Mouse (Mus musculus): ENCODE measurements around the gene 1700029J07Rik. TPM values are rescaled to one million over a fixed set of nuclear protein-coding genes. Genes with fewer than 3 reads are reported as not detected.

1700029J07Rik gene
- total RNA-seq, 4 experiments from 2014 or later, result 2.2 to 3.9 (median 2.6) TPM

DNA sequence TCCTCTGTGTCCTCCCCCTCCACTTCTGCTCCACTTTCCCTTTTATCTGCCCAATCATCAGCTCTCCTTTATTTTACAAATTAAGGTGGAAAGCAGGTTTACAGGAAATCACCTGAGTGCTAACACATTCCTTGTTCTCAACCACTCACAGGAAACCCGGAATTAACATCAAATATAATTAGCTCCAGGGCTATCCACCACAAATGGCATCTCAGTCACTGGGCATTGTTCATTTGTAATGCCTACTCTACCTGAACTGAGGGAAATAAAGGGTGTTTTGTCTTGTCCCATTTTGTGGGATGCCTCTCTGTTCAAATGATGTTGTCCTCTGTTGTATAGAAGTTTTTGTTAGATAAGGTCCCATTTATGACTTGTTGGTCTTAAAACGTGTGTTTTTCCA lies 24.4 kb downstream of the 1700029J07Rik start:
- no peak for DNase-seq (ENCODE audit: low spot score in 2 of 2)

DNA sequence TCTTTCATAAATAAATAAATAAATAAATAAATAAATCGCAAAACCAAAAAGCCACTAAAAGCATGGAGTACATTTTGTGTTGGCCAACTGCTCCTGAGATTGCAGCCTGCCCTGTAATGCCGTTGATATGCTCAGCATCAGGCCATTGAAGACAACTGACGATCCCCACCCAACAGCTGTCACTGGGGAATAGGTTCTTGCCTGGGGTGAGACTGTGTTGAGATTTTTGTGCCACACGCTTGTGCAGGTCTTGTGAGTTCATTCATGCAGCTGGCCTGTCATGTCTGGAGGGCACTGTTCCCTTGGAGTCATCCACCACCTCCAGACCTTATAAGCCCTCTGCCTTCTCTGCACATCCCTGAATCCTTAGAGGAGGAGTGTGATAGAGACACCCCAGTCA lies 28.8 kb downstream of the 1700029J07Rik start:
- DNase-seq (ENCODE audit: low spot score in 2 of 2), result no peak

DNA sequence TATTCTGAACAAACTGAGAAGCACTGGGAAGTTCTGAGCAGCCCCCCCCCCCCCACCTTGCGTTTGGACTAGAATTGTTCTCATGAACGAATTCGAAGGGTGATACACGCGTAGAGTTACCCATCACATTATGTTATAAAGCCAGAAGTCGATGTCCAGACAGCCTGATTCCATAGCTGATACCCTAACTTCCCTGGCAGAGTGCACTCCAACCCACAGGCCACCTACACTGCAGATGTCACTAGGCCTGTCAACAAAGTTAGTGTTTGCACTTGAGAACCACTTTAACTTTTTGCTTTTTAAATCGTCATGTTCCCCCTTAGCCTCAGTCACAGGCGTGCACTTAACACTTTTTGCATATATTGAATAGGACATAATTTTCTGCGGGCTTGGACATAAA lies 38.1 kb downstream of the 1700029J07Rik start:
- DNase-seq (ENCODE audit: low spot score in 2 of 2), result no peak

DNA sequence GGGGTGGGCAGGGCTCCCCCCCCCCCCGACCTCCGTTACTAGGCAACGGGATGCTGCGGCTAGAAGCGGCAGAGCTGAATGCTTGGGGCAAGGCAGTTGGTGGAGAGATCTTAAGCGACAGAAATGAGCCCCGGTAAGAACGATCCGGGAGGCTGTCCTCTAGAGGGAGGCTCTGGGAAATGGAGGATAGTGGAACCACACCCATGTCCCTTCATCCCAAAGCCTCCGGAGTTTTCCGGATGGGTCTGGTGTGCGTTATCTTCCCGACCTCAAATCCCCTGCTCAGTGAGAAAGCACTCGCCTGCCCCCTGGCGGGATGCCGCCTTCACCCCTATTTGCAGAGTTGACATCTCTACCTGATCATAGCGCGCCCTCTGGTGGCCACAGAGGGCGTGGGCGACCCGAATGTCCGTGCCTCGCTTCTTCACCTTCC lies 40.5 kb downstream of the 1700029J07Rik start, which contains the start of gene Ccdc110:
Gene Ccdc110, plus strand, starts transcription at position 38 of the 433 bp plus-strand sequence.
- DNase-seq (ENCODE audit: low spot score in 2 of 2), result peak; percentile 88 to 99

DNA sequence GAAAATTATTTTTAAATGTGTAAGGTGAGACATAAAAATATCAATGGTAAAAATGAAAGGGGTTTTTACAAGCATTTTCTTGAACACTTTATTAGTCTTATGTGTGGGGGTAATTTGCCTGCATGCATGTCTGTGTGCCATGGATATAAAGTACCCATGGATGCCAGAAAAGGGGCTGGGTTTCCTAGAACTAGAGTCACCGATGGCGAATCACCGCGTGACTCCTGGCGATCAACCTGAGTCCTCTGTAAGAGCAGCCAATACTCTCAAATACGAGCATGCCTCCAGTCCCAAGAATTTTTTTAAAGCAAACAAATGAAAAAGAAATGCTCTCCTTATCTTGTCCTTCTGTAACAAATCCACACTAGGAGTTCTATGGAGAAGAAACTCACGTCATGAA lies 52.9 kb downstream of the 1700029J07Rik start:
- DNase-seq (ENCODE audit: low spot score in 2 of 2), result no peak

DNA sequence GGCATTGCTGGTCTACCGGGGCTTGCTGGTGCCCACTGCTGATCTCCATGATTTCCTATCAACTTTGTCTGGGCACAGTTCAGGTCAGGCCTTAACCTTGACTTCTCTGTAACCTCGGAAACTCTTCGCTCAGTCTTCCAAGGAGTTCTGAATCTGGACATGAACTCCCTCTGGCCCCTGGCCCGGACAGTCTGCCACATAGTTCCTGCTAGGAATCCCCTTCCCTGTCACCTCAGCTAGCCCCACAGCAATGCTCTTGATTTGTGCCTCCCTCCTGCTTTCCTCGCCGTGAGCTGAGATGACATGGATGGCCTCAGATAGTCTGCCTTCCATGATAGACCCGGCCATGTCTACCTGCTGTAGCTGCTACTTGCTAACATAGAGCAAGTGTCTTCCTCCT lies 54.7 kb downstream of the 1700029J07Rik start:
- no peak for DNase-seq (ENCODE audit: low spot score in 2 of 2)

DNA sequence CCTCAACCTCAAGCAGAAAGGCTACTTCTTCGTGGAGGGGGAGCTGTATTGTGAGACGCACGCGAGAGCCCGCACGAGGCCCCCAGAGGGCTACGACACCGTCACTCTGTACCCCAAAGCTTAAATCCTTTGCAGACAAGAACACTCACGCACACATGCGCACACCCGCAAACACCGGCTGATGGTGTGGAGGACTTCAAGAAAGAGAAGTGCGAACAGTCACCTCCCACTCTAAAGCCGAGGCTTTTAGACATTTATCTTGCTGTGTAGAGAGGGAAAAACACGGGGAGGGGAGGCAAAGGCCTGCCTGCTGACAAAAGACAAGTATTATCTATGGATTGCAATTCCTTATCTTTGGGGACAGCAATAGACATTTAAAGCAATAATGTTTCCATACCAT lies 56.2 kb downstream of the 1700029J07Rik start:
- DNase-seq (ENCODE audit: low spot score in 2 of 2), result no peak

DNA sequence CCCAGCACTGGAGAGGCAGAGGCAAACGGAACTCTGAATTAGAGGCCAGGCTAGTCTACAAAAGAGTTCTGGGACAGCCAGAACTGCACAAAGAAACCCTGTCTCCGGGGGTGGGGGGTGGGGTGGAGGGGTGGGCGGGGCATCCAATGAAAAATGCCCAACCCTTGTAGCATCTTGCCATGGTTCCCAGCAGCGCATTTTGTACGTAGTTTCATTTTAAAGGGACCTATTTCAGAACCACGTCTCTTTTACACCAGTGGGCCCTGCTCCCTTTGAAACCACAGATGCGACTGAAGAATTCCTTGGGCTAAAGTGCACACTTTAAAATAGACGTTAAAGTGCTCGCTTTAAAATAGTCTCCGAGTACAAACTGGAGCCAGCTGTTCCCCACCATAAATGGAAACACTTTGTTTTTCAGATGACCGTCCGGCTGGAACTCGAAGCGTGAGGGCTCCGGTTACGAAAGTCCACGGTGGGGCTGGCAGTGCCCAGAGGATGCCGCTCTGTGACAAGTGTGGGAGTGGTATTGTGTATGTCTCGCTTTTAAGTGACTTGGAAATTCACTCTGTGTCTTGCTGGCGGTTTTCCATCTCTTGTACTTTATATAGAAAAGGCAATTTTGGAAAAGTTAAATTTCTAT lies 57.9 kb downstream of the 1700029J07Rik start:
- DNase-seq (ENCODE audit: low spot score in 2 of 2), result no peak

DNA sequence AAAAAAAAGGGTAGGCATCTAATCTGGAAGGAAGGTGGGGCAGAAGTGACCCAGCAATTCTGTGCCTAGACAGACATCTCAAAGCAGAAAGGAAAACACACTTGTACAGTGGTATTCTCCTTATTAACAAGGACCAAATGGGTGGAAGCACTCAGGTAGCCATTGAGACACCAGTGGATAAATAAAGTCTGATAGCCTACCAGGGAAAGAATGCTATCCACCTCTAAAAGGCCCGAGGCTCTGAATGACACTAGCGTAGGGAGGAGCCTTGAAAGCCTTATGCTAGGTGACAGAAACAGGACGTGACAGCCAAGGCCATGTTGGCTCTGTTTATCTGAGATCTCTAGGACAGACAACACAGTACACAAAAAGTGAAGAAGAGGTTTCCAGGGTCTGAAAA lies 58.6 kb downstream of the 1700029J07Rik start:
- DNase-seq (ENCODE audit: low spot score in 2 of 2), result no peak

DNA sequence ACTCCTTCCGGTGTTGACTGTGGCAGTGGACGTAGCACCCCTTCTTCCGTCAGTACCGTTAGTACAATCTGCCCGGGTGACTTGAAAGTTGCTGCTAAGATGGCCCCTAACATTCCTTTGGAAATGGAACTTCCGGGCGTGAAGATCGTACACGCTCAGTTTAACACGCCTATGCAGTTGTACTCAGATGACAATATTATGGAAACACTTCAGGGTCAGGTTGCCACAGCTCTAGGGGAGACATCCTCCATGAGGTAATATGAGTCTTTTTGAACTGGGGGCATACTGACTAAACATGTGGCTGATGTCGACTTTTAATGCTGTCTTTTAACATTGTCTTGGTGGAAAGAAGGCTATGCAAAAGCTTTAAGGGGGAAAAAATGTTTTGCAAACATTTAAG lies 61.3 kb downstream of the 1700029J07Rik start:
- no peak for DNase-seq (ENCODE audit: low spot score in 2 of 2)

DNA sequence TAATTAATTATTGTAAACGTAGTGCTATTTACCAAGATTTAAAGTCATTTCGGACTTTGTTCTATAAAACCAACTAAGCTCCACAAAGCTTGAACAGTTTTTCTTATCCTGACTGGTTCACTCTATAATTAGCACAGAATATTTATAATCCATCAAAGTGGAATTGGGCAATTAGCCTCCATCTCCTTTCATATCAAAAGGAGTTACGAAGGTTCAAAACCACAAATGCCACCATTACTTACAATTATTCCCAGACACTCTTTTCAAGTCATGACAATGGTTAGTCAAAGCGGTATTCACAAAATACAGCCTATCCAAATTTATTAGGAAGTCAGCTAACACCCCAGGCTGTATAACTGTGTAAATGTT lies 68.8 kb downstream of the 1700029J07Rik start:
- no peak for DNase-seq (ENCODE audit: low spot score in 2 of 2)

DNA sequence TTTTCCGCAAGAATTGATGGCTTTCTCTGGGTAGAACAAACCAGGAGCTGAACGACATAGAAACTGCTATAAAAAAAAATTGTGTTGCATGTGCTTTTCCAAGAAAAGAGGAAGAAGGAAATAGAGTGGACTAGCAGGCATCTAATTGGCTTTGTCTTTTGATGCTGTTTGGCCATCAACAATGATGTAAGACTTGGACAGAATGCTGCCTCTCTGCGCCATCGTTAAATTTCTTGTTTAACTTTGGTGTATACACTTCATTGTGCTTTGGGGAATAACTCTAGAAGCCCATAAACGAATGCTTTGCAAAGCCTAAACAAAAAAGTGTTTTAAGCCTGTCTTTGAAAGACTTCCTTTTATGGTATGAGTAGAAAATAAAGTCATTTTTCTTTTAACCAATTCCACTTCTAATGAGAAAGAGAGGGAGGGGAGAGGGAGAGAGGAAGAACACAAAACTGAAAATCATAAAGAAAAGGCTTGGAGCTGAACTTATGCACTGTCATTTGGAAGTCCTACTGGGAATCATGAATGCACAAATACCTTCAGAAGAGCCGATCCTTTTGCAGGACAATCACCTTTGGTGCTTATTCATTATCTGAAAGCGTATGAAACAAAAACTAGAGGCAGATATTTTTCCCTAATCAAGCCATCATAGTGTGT lies 69.3 kb downstream of the 1700029J07Rik start:
- DNase-seq (ENCODE audit: low spot score in 2 of 2), result no peak

DNA sequence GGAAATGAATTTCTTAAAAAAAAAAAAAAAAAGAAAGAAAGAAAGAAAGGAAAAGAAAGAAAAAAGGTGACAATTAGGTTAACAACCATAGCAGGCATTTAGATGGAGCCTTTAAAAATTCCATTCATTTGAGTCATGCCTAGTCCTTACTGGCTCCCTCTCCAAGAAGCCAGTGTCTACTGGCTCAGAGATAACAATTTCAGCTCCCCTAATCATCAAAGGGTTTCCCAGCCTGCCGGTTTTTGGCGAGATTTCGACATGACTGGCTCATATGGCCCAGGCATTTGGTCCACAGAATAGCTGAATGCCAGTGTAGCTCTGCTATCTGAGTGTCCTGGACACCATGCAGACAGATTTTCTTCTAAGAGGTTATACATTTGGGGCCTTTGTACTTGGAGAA lies 71.4 kb downstream of the 1700029J07Rik start:
- no peak for DNase-seq (ENCODE audit: low spot score in 2 of 2)

Other genes starting within 250 kb of the 1700029J07Rik start
- gene Pdlim3, start 89.8 kb downstream of the 1700029J07Rik start, total RNA-seq (2022), result 1 to 10 TPM; 1.2 to 2.3 (median 1.9) TPM
- gene Ccdc110, start 40.6 kb downstream of the 1700029J07Rik start, total RNA-seq (2022), result 1 to 10 TPM in 1 of 4 experiments, under 1 TPM in 3; 0.53 to 1.2 (median 0.77) TPM
- gene Ufsp2, start 276 bp upstream of the 1700029J07Rik start, total RNA-seq (2022), result 10 to 100 TPM; 57.0 to 62.2 (median 57.7) TPM
- under 1 TPM; 0.30 to 0.87 (median 0.67) TPM for gene Lrp2bp, start 24.1 kb upstream of the 1700029J07Rik start, total RNA-seq (2022)
- gene Ankrd37, start 30.5 kb upstream of the 1700029J07Rik start, total RNA-seq (2022), result 10 to 100 TPM in 3 of 4 experiments, 1 to 10 TPM in 1; 8.4 to 16.5 (median 12.2) TPM
- gene Cfap97, start 176.5 kb upstream of the 1700029J07Rik start, total RNA-seq (2022), result 10 to 100 TPM; 23.9 to 27.6 (median 25.7) TPM
- 10 to 100 TPM; 45.8 to 54.7 (median 48.7) TPM for gene Snx25, start 176.9 kb upstream of the 1700029J07Rik start, total RNA-seq (2022)
- gene Slc25a4, start 236.0 kb upstream of the 1700029J07Rik start, total RNA-seq (2022), result 100 to 1,000 TPM; 543 to 583 (median 554) TPM